Mouse (Mus musculus) gastrocnemius, postnatal 25 days (tissue): ENCODE results near the gene Pnck. TPM values are rescaled to one million over a fixed set of nuclear protein-coding genes. Genes with fewer than 3 reads are reported as not detected.

Source experiments
- DNase-seq: peaks from one replicate; pipeline ENCODE4 v3.0.0; 2022
- long read RNA-seq, 2 experiments: library from polyadenylated mRNA; stranded (forward); transcript quantifications; one replicate each; pipeline ENCODE4 v2.0.0; 2021
- total RNA-seq, 2 experiments: library from RNA; stranded (reverse); gene quantifications; 1 replicate in 1 of 2; 2 replicates in 1 of 2; pipeline ENCODE4 v1.2.3; 2021

The Pnck gene
- total RNA-seq, result 10 to 100 TPM in 1 of 2 experiments, 1 to 10 TPM in 1; 8.6 to 10.3 TPM
- long read RNA-seq, experiment 1, transcript Pnck-202 (12 exons, 1,532 nt), result major isoform, 9 of 12 reads
- long read RNA-seq, experiment 1, partial matches to known transcripts, result 0 of 12 reads
- long read RNA-seq, experiment 1, other reads (novel, unspliced or antisense), result 3 of 12 reads
- long read RNA-seq, experiment 2, partial matches to known transcripts, result 1 of 11 reads
- long read RNA-seq, experiment 2, other reads (novel, unspliced or antisense), result 6 of 11 reads

GRCm38 (mm10) chrX:73659575-73660283 lies at the start of gene Pnck:
Pnck (minus strand) TSS chrX:73660117.
- DNase-seq, result no peak

GRCm38 (mm10) chrX:73700472-73700871 lies 40.6 kb upstream of the Pnck start:
- no peak for DNase-seq

GRCm38 (mm10) chrX:73690917-73691629 lies 31.2 kb upstream of the Pnck start:
- peak; percentile 59 for DNase-seq

- peak; percentile 42 for DNase-seq
Observed at GRCm38 (mm10) chrX:73685629-73686028, 25.7 kb upstream of the Pnck start.

GRCm38 (mm10) chrX:73684978-73685377 lies 25.1 kb upstream of the Pnck start:
- DNase-seq, result no peak

- no peak for DNase-seq
Observed at GRCm38 (mm10) chrX:73684156-73684555, 24.2 kb upstream of the Pnck start.

GRCm38 (mm10) chrX:73676668-73677067 lies 16.8 kb upstream of the Pnck start:
- no peak for DNase-seq

GRCm38 (mm10) chrX:73675231-73675630 lies 15.3 kb upstream of the Pnck start:
- DNase-seq, result no peak

GRCm38 (mm10) chrX:73673968-73674661 lies 14.2 kb upstream of the Pnck start:
- DNase-seq, result peak; percentile 61

GRCm38 (mm10) chrX:73673619-73673967 lies 13.7 kb upstream of the Pnck start:
- DNase-seq, result no peak

GRCm38 (mm10) chrX:73672879-73673618 lies 13.1 kb upstream of the Pnck start, which contains the start of gene Slc6a8:
Slc6a8 (plus strand) TSS chrX:73673150.
- DNase-seq, result peak; percentile 71

- no peak for DNase-seq
Observed at GRCm38 (mm10) chrX:73672031-73672431, 12.1 kb upstream of the Pnck start.

GRCm38 (mm10) chrX:73663143-73663542 lies 3.2 kb upstream of the Pnck start:
- no peak for DNase-seq

GRCm38 (mm10) chrX:73660284-73660665 lies 358 bp upstream of the Pnck start:
- no peak for DNase-seq

GRCm38 (mm10) chrX:73658936-73659574 lies 862 bp downstream of the Pnck start:
- no peak for DNase-seq

- DNase-seq, result no peak
Observed at GRCm38 (mm10) chrX:73658391-73658790, 1.5 kb downstream of the Pnck start.

GRCm38 (mm10) chrX:73655529-73655928 lies 4.4 kb downstream of the Pnck start:
- DNase-seq, result no peak

GRCm38 (mm10) chrX:73654177-73654576 lies 5.7 kb downstream of the Pnck start:
- DNase-seq, result no peak

GRCm38 (mm10) chrX:73653392-73653791 lies 6.5 kb downstream of the Pnck start:
- DNase-seq, result no peak

GRCm38 (mm10) chrX:73650869-73651268 lies 9.0 kb downstream of the Pnck start:
- DNase-seq, result no peak

- DNase-seq, result no peak
Observed at GRCm38 (mm10) chrX:73645121-73645520, 14.8 kb downstream of the Pnck start.
